Mouse (Mus musculus) left cerebral cortex, postnatal 25 days (tissue): Measurements from ENCODE around the gene Atp9a. TPM values are rescaled to one million over a fixed set of nuclear protein-coding genes. Genes with fewer than 3 reads are reported as not detected.

Experiments
- DNase-seq, 2 experiments: peaks; one replicate each; pipeline ENCODE4 v3.0.0; 2022; ENCODE audit warnings: low spot score in 2 of 2, mixed read lengths in 1 of 2
- intact Hi-C: fragments of 180-260 bp; cut with DNase I; formaldehyde crosslinking; loops from one replicate; pipeline ENCODE4 v1.15.1; 2025
- microRNA-seq, 2 experiments: library from miRNA; unstranded; fragments of <30 nt; microRNA quantifications; one replicate each; pipeline ENCODE4 v1.2.0; 2022
- total RNA-seq, 2 experiments: library from RNA; stranded (reverse); gene quantifications; 2 replicates each; pipeline ENCODE4 v1.2.3; 2021

The Atp9a gene
- total RNA-seq, 2 experiments from 2014 or later = 405 to 417 TPM

DNA sequence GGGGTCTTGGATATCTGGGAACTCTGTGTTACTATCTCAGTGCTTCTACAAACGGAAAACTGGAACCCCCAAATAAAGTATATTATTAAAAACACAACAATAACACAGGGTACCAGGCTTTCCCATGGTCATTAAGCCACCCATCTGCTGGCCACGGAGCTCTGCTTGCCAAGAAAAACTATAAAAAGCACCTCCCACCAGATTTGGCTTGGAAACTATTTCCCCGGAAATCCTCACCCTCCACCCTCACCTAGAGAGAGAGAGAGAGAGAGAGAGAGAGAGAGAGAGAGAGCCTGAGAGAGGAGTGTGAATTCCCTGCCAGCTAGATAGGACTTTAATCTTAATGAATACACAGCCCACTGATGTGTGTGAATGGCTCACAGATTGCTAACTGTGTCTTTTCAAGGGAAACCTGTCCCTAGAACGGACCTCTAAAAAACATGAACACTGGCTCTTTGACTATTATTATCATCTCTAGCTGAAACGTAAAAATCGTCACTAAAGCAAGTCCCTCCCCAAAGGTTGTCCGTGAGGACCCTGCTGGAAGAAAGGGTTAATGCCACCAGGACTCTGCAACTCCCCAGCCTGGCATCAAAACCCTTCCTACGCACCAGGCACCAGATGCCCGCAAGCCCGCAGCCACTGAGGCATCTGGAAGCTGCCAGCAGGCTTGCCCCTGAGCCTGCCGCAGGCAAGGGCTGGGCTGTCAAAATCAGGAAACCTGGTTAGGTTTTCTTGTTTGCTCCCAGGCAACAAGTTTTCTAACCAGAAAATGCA is 153.4 kb downstream of the Atp9a start:
- intact Hi-C loops = no loop called here
- peak in 1 of 2 experiments; percentile 36 for DNase-seq

DNA sequence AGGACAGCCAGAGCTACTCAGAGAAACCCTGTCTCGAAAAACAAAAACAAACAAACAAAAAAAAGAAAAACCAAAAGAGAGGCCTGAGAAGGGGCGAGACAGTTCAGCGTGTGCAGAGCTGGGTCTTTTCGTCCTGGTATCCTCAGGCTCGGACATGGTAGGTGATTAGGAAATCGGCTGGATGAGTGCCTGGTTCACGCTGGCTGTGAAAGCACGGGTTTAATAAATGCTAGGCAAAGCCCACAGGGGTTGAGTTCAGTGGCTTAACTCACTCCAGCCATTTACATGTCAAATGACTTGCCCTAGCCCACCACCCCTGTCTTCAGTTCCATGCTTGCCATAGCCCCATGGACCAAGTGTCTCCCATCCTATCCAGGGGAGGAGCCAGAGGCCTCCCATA is 155.1 kb downstream of the Atp9a start:
- intact Hi-C loops = no loop called here
- no peak for DNase-seq

DNA sequence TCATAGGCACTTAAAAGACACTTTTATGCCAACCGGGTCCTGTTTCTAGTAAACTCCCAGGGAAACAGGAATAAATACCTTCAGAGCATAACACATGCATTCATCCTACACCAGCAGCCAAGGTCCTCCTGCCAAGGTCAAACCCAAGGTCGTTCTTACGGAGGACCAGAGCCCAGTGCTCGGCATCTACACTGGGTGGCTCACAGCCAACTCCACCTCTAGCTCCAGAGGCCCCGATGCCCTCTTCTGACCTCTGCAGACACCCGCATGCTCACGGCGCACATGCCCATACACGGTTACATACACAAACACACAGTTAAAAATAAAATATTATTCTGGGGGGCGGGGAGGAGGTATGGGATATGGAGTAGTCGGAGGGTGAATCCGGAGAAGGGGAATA is 155.7 kb downstream of the Atp9a start:
- no peak for DNase-seq
- intact Hi-C loops = no loop called here

DNA sequence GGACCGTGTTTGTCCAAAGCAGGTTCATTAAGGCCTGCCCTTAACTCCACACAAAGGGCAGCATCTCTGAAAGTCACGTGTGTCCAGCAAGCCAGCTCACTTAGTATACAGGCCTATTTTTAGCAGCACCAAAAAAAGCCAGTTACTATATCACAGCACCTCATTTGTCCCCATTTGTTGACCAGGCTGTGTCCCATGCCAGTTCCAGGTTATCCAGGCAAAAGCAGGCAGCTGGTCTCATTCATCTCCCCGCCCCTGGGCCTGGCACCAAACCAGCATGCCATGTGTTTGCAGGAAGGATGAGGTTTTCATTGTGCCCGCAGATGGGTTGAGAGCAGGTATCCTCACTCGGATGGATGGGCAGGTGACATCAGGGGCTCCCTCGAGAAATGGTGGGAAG is 157.4 kb downstream of the Atp9a start:
- DNase-seq = peak in 1 of 2 experiments; percentile 31
- intact Hi-C loops = no loop called here

Small RNA genes within 50 kb of the gene (microRNA-seq; reads per million reads assigned to microRNA genes)
- gene Mir7004 = 10.6 to 15.5 reads per million in 2 experiments

Other genes starting within 250 kb of the Atp9a start
- gene Nfatc2, start 140.8 kb downstream of the Atp9a start, total RNA-seq = 10 to 100 TPM in 1 of 2 experiments, 1 to 10 TPM in 1; 8.5 to 14.3 TPM
- under 1 TPM; 0.25 to 0.32 TPM for gene Sall4, start 25.5 kb upstream of the Atp9a start, total RNA-seq
- gene Zfp64, start 213.2 kb upstream of the Atp9a start, total RNA-seq = 10 to 100 TPM; 15.1 to 15.4 TPM